Mouse (Mus musculus) G1E (cell line): Measurements from ENCODE around the gene Tia1.

Experiments used
- CTCF ChIP-seq: IDR thresholded peaks from 2 replicates; pipeline ENCODE4 v1.5.1; 2012; ENCODE audit warnings: low read depth, low read length, inconsistent platforms, mixed read lengths
- GATA1 ChIP-seq: IDR thresholded peaks from 2 replicates; pipeline ENCODE4 v1.6.1; 2012; ENCODE audit warnings: borderline replicate concordance, low read length, inconsistent platforms, mixed read lengths
- POLR2AphosphoS5 ChIP-seq: IDR thresholded peaks from 2 replicates; pipeline ENCODE4 v1.6.1; 2012; ENCODE audit warnings: low read depth, low read length, inconsistent platforms; ENCODE audit not compliant: insufficient replicate concordance
- TAL1 ChIP-seq: conservative IDR thresholded peaks from 2 replicates; pipeline ENCODE4 v1.6.1; 2012; ENCODE audit warnings: low read depth, low read length, inconsistent platforms, mixed read lengths

DNA sequence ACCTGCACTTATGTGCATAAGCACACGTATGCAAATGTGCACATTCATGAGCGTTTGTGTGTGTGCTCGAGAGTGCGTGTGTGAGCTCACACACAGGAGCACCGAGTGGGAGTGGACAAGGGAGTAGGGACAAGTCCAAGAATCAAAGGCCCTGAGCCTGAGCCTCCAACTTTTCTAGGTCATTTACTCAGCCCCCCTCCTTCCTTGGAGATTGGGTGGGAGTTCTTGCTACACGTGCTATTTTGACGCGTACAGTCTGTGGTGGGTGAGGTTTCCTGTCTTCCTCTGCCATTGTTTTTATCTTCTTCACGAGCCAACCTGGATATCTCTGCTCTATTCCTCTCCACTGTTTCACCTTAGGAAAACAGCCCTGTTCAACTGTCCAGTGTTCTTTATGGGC lies 47.1 kb upstream of the Tia1 start:
- TF ChIP-seq CTCF (no peak), POLR2AphosphoS5 (no peak), TAL1 (no peak), GATA1 (no peak)
